Mouse (Mus musculus) forebrain, embryonic 15.5 days (tissue): ENCODE data around the gene Mkrn2os. TPM values are rescaled to one million over a fixed set of nuclear protein-coding genes. Genes with fewer than 3 reads are reported as not detected.

Experiments used
- ATAC-seq: fragments of 200-750 bp; cut with Nextera tagmentation; replicated peaks from 2 replicates; pipeline ENCODE4 v1.8.0; 2017; ENCODE audit warnings: mild to moderate bottlenecking, moderate TSS enrichment, moderate library complexity
- H3K27ac ChIP-seq: fragments of 300-500 bp; sonication (generic); replicated peaks from 2 replicates; pipeline ENCODE4 v1.5.1; 2015; ENCODE audit warnings: mild to moderate bottlenecking, inconsistent platforms
- H3K27me3 ChIP-seq: fragments of 300-500 bp; sonication (generic); 2 replicates; pipeline ENCODE4 v1.6.1; 2015; ENCODE audit warnings: inconsistent platforms
- H3K36me3 ChIP-seq: fragments of 300-500 bp; sonication (generic); 2 replicates; pipeline ENCODE4 v1.6.1; 2015; ENCODE audit warnings: mild to moderate bottlenecking, inconsistent platforms
- H3K4me1 ChIP-seq: fragments of 300-500 bp; sonication (generic); 2 replicates; pipeline ENCODE4 v1.6.1; 2015; ENCODE audit warnings: inconsistent platforms
- H3K4me2 ChIP-seq: fragments of 300-500 bp; sonication (generic); replicated peaks from 2 replicates; pipeline ENCODE4 v1.6.1; 2015; ENCODE audit warnings: mild to moderate bottlenecking, inconsistent platforms
- H3K4me3 ChIP-seq: fragments of 300-500 bp; sonication (generic); 2 replicates; pipeline ENCODE4 v1.5.1; 2015; ENCODE audit warnings: mild to moderate bottlenecking, inconsistent platforms
- H3K9ac ChIP-seq: fragments of 300-500 bp; sonication (generic); replicated peaks from 2 replicates; pipeline ENCODE4 v1.6.1; 2015; ENCODE audit warnings: mild to moderate bottlenecking, inconsistent platforms
- H3K9me3 ChIP-seq: fragments of 300-500 bp; sonication (generic); 2 replicates; pipeline ENCODE4 v1.6.1; 2016; ENCODE audit warnings: inconsistent platforms
- WGBS: fragments of 180-500 bp; shearing (Covaris S2); methylation state at CpG from one replicate; pipeline ENCODE4 v1.1.7; 2015; ENCODE audit warnings: mixed read lengths; 5-methylcytosine and 5-hydroxymethylcytosine counted together
- polyA plus RNA-seq: library from polyadenylated mRNA; unstranded; fragments of >200 nt; fragmentation: Nextera tagmentation; extraction: Ambion mirVana; gene quantifications from 2 replicates; pipeline ENCODE4 v1.2.1, GENCODE M21; 2015

Gene Mkrn2os
- polyA plus RNA-seq, 1 experiment from 2014 or later = 0.39 TPM

- under 1% methylated on average over 61 of the region's 61 CpGs for WGBS
- peak; percentile 95 for ATAC-seq
- peak within 1 kb of the TSS; percentile 55 for H3K4me2 ChIP-seq
Observed at GRCm38 (mm10) chr6:115601715-115602523, 9.5 kb upstream of the Mkrn2os start, which contains the start of gene Mkrn2. Mkrn2 (plus strand) TSS chr6:115601902.

GRCm38 (mm10) chr6:115601322-115601714 is 8.9 kb upstream of the Mkrn2os start:
- Histone ChIP-seq H3K4me1 (peaks cover 10% of the 10 kb centered on the region), H3K4me3 (peak overlapping the region; percentile 88), H3K27me3 (no peaks in the 10 kb centered on the region), H3K9ac (peak overlapping the region; percentile 85), H3K4me2 (peak overlapping the region; percentile 55), H3K27ac (peak overlapping the region; percentile 15; the same call in 1 of the 2 replicates), H3K9me3 (no peaks in the 10 kb centered on the region), H3K36me3 (0 out of 2 replicates have a peak, but pooled peaks cover 5% of the 10 kb centered on the region)
- no peak; the same call in 1 of the 2 replicates for ATAC-seq
- WGBS = 63% methylated on average over 4 of the region's 4 CpGs

More at GRCm38 (mm10) chr6:115601715-115602523, 9.5 kb upstream of the Mkrn2os start, which contains the start of gene Mkrn2:
- H3K4me3 ChIP-seq = peak within 1 kb of the TSS; percentile 88
- peak within 1 kb of the TSS; percentile 88 for H3K27ac ChIP-seq
- no peaks in the 10 kb centered on the region for H3K27me3 ChIP-seq
- H3K4me1 ChIP-seq = peaks cover 10% of the 10 kb centered on the region
- H3K36me3 ChIP-seq = 0 out of 2 replicates have a peak, but pooled peaks cover 5% of the 10 kb centered on the region
- peak within 1 kb of the TSS; percentile 85 for H3K9ac ChIP-seq
- H3K9me3 ChIP-seq = no peaks in the 10 kb centered on the region

GRCm38 (mm10) chr6:115595667-115596066 is 3.3 kb upstream of the Mkrn2os start:
- no peak overlapping the region for H3K27ac ChIP-seq
- WGBS = 76% methylated on average over 3 of the region's 3 CpGs
- H3K36me3 ChIP-seq = no peaks in the 10 kb centered on the region
- no peaks in the 10 kb centered on the region for H3K4me1 ChIP-seq
- no peak overlapping the region for H3K4me3 ChIP-seq
- no peaks in the 10 kb centered on the region for H3K9me3 ChIP-seq
- H3K27me3 ChIP-seq = no peaks in the 10 kb centered on the region
- H3K4me2 ChIP-seq = no peak overlapping the region
- no peak for ATAC-seq
- no peak overlapping the region for H3K9ac ChIP-seq

- Histone ChIP-seq H3K36me3 (no peaks in the 10 kb centered on the region), H3K27ac (no peak overlapping the region), H3K9me3 (no peaks in the 10 kb centered on the region), H3K27me3 (no peaks in the 10 kb centered on the region), H3K4me2 (no peak overlapping the region), H3K4me1 (no peaks in the 10 kb centered on the region), H3K4me3 (no peak overlapping the region), H3K9ac (no peak overlapping the region)
- ATAC-seq = no peak
- WGBS = 80% methylated on average over 3 of the region's 3 CpGs
Observed at GRCm38 (mm10) chr6:115594463-115594862, 2.1 kb upstream of the Mkrn2os start.

- no peak overlapping the region for H3K9ac ChIP-seq
- H3K9me3 ChIP-seq = no peaks in the 10 kb centered on the region
- H3K27ac ChIP-seq = no peak overlapping the region
- no peaks in the 10 kb centered on the region for H3K4me1 ChIP-seq
- H3K36me3 ChIP-seq = no peaks in the 10 kb centered on the region
- H3K4me2 ChIP-seq = no peak overlapping the region
- WGBS = 89% methylated on average over 4 of the region's 4 CpGs
- H3K4me3 ChIP-seq = no peak overlapping the region
- no peak for ATAC-seq
- H3K27me3 ChIP-seq = no peaks in the 10 kb centered on the region
Observed at GRCm38 (mm10) chr6:115593252-115593651, 876 bp upstream of the Mkrn2os start.

GRCm38 (mm10) chr6:115591692-115592359 is 550 bp downstream of the Mkrn2os start:
- H3K27me3 ChIP-seq = no peaks in the 10 kb centered on the region
- H3K9ac ChIP-seq = no peak overlapping the region
- H3K4me1 ChIP-seq = no peaks in the 10 kb centered on the region
- H3K27ac ChIP-seq = no peak overlapping the region
- H3K4me3 ChIP-seq = no peak overlapping the region
- H3K36me3 ChIP-seq = no peaks in the 10 kb centered on the region
- no peak overlapping the region for H3K4me2 ChIP-seq
- 90% methylated on average over 19 of the region's 19 CpGs for WGBS
- no peak for ATAC-seq
- H3K9me3 ChIP-seq = no peaks in the 10 kb centered on the region

- H3K9me3 ChIP-seq = no peaks in the 10 kb centered on the region
- ATAC-seq = no peak
- H3K4me3 ChIP-seq = no peak overlapping the region
- 90% methylated on average over 10 of the region's 10 CpGs for WGBS
- H3K4me2 ChIP-seq = no peak overlapping the region
- no peak overlapping the region for H3K9ac ChIP-seq
- H3K27me3 ChIP-seq = no peaks in the 10 kb centered on the region
- H3K4me1 ChIP-seq = no peaks in the 10 kb centered on the region
- H3K36me3 ChIP-seq = peaks cover 3% of the 10 kb centered on the region
- no peak overlapping the region for H3K27ac ChIP-seq
Observed at GRCm38 (mm10) chr6:115586321-115586720, 6.1 kb downstream of the Mkrn2os start.

GRCm38 (mm10) chr6:115584176-115584575 is 8.2 kb downstream of the Mkrn2os start:
- Histone ChIP-seq H3K4me1 (no peaks in the 10 kb centered on the region), H3K9ac (no peak overlapping the region), H3K36me3 (peaks cover 15% of the 10 kb centered on the region), H3K4me2 (no peak overlapping the region), H3K9me3 (no peaks in the 10 kb centered on the region), H3K27ac (no peak overlapping the region), H3K27me3 (no peaks in the 10 kb centered on the region), H3K4me3 (no peak overlapping the region)
- no peak for ATAC-seq
- WGBS = 72% methylated on average over 3 of the region's 3 CpGs

- no peak for ATAC-seq
- WGBS = 89% methylated on average over 6 of the region's 6 CpGs
Observed at GRCm38 (mm10) chr6:115583430-115584125, 8.8 kb downstream of the Mkrn2os start.

GRCm38 (mm10) chr6:115582328-115583115 is 9.9 kb downstream of the Mkrn2os start:
- Histone ChIP-seq H3K36me3 (peaks cover 29% of the 10 kb centered on the region), H3K4me2 (no peak overlapping the region), H3K27ac (no peak overlapping the region), H3K9ac (no peak overlapping the region), H3K27me3 (no peaks in the 10 kb centered on the region), H3K9me3 (no peaks in the 10 kb centered on the region), H3K4me1 (no peaks in the 10 kb centered on the region), H3K4me3 (no peak overlapping the region)
- 85% methylated on average over 10 of the region's 10 CpGs for WGBS
- no peak for ATAC-seq

More at GRCm38 (mm10) chr6:115583430-115584125, 8.8 kb downstream of the Mkrn2os start:
- H3K4me1 ChIP-seq = no peaks in the 10 kb centered on the region
- no peaks in the 10 kb centered on the region for H3K27me3 ChIP-seq
- peaks cover 20% of the 10 kb centered on the region for H3K36me3 ChIP-seq
- no peak overlapping the region for H3K4me3 ChIP-seq
- H3K9me3 ChIP-seq = no peaks in the 10 kb centered on the region
- H3K9ac ChIP-seq = no peak overlapping the region
- H3K27ac ChIP-seq = no peak overlapping the region
- no peak overlapping the region for H3K4me2 ChIP-seq

- ATAC-seq = no peak
- Histone ChIP-seq H3K4me1 (no peaks in the 10 kb centered on the region), H3K27ac (no peak overlapping the region), H3K27me3 (no peaks in the 10 kb centered on the region), H3K4me3 (no peak overlapping the region), H3K4me2 (no peak overlapping the region), H3K9me3 (no peaks in the 10 kb centered on the region), H3K36me3 (peaks cover 46% of the 10 kb centered on the region), H3K9ac (no peak overlapping the region)
- WGBS = 89% methylated on average over 3 of the region's 3 CpGs
Observed at GRCm38 (mm10) chr6:115580810-115581209, 11.6 kb downstream of the Mkrn2os start.
